Mouse (Mus musculus) lung, adult 18-20 months (tissue): ENCODE measurements around the gene Pik3r5.

Source experiments
- DNase-seq, 2 experiments: peaks; one replicate each; pipeline ENCODE4 v3.0.0; 2022; ENCODE audit warnings: mixed read lengths in 2 of 2

The Pik3r5 gene

GRCm38 (mm10) chr11:68451282-68451735 lies 19.4 kb downstream of the Pik3r5 start:
- no peak for DNase-seq

GRCm38 (mm10) chr11:68451747-68452405 lies 20.0 kb downstream of the Pik3r5 start:
- DNase-seq, result no peak

GRCm38 (mm10) chr11:68452740-68453139 lies 20.8 kb downstream of the Pik3r5 start:
- no peak for DNase-seq

- no peak for DNase-seq
Observed at GRCm38 (mm10) chr11:68453301-68453700, 21.4 kb downstream of the Pik3r5 start.

GRCm38 (mm10) chr11:68458086-68458485 lies 26.2 kb downstream of the Pik3r5 start:
- DNase-seq, result peak; percentile 36 to 45

GRCm38 (mm10) chr11:68459021-68459420 lies 27.1 kb downstream of the Pik3r5 start:
- no peak for DNase-seq

- no peak for DNase-seq
Observed at GRCm38 (mm10) chr11:68459486-68459885, 27.6 kb downstream of the Pik3r5 start.

- no peak for DNase-seq
Observed at GRCm38 (mm10) chr11:68462716-68463115, 30.8 kb downstream of the Pik3r5 start.

- no peak for DNase-seq
Observed at GRCm38 (mm10) chr11:68464260-68464659, 32.3 kb downstream of the Pik3r5 start.

GRCm38 (mm10) chr11:68465090-68465489 lies 33.2 kb downstream of the Pik3r5 start:
- DNase-seq, result no peak

GRCm38 (mm10) chr11:68467441-68467840 lies 35.5 kb downstream of the Pik3r5 start:
- DNase-seq, result no peak

- DNase-seq, result no peak
Observed at GRCm38 (mm10) chr11:68467962-68468612, 36.2 kb downstream of the Pik3r5 start.

GRCm38 (mm10) chr11:68468886-68469285 lies 37.0 kb downstream of the Pik3r5 start:
- no peak for DNase-seq

- DNase-seq, result no peak
Observed at GRCm38 (mm10) chr11:68472162-68472849, 40.4 kb downstream of the Pik3r5 start.

GRCm38 (mm10) chr11:68474600-68474999 lies 42.7 kb downstream of the Pik3r5 start:
- peak; percentile 21 to 41 for DNase-seq

- no peak for DNase-seq
Observed at GRCm38 (mm10) chr11:68475676-68476075, 43.8 kb downstream of the Pik3r5 start.

- DNase-seq, result no peak
Observed at GRCm38 (mm10) chr11:68477661-68478060, 45.7 kb downstream of the Pik3r5 start.

GRCm38 (mm10) chr11:68478574-68478981 lies 46.7 kb downstream of the Pik3r5 start:
- DNase-seq, result no peak

- DNase-seq, result no peak
Observed at GRCm38 (mm10) chr11:68480660-68481059, 48.7 kb downstream of the Pik3r5 start.

GRCm38 (mm10) chr11:68482001-68482400 lies 50.1 kb downstream of the Pik3r5 start:
- DNase-seq, result no peak

GRCm38 (mm10) chr11:68483213-68483612 lies 51.3 kb downstream of the Pik3r5 start:
- no peak for DNase-seq

GRCm38 (mm10) chr11:68484431-68484830 lies 52.5 kb downstream of the Pik3r5 start:
- no peak for DNase-seq

- DNase-seq, result peak in 1 of 2 experiments; percentile 37
Observed at GRCm38 (mm10) chr11:68485206-68485942, 53.5 kb downstream of the Pik3r5 start.
